Comparison of ENCODE assay signal across 8 mouse cellular contexts in the genomic region with DNA sequence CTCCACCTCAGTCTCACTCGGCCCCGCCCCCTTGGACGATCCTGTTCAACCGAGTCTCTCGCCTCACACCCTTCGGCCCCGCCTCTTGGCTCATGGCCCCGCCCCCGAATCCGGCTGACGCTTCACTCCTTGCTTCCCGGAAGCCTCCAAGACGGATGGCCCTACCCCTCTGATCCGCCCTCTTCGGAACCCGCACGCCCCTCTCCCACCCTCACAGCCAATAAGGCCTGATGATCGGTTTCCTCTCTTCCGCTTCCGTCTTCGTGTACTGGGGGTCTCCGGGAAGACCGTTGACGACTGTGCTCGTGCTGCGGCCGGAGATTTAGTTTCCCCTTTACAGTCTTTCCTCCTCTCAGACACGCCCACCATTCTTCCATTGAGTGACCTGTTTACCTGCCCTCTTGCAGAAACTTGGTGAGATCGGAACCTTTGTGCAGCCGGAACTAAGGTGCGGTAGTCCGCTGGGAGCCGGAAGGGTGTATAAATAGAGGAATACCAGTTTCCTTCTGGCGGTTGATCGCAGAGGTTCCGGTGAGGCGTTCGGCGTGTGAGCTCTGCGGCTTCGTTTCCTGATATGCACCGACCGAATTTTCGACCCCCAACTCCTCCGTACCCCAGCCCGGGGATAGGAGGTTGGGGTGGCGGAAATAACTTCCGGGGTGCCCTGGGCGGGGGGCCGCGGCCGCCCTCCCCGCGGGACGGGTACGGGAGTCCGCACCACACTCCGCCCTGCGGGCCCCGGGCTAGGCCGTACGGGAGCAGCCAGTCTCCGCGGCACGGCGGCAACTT. TPM values are rescaled to one million over a fixed set of nuclear protein-coding genes. Genes with fewer than 3 reads are reported as not detected.
DNase-seq lines count a peak whose midpoint lies in the region; ATAC-seq and TF ChIP-seq lines count a peak whose summit lies in the region.

A gene (plus strand): TSS at position 282 of the 789 bp plus-strand sequence.
A gene (minus strand): TSS at position 643 of the 789 bp plus-strand sequence.

- no peaks in the 10 kb centered on the region for H3K27me3 ChIP-seq in heart, embryonic 12.5 days (replicated peaks)
- no peaks in the 10 kb centered on the region for H3K27me3 ChIP-seq in kidney, postnatal 0 days (ENCODE audit: insufficient read depth, low read length)
- no peaks in the 10 kb centered on the region for H3K27me3 ChIP-seq in liver, embryonic 11.5 days (replicated peaks; ENCODE audit: control insufficient read depth, insufficient read depth, low read length)
- no peaks in the 10 kb centered on the region for H3K27me3 ChIP-seq in stomach, embryonic 14.5 days (ENCODE audit: control insufficient read depth, insufficient read depth, low read length)

- peaks cover 3% of the 10 kb centered on the region; the same call in 1 of the 2 replicates for H3K36me3 ChIP-seq in heart, embryonic 12.5 days
- no peaks in the 10 kb centered on the region for H3K36me3 ChIP-seq in kidney, postnatal 0 days (ENCODE audit: insufficient read depth, low read length)
- no peaks in the 10 kb centered on the region for H3K36me3 ChIP-seq in liver, embryonic 11.5 days (ENCODE audit: control insufficient read depth, insufficient read depth, low read length)
- no peaks in the 10 kb centered on the region; the same call in none of the 2 replicates for H3K36me3 ChIP-seq in stomach, embryonic 14.5 days (ENCODE audit: control insufficient read depth, insufficient read depth, low read length)

- peak within 1 kb of the TSS; percentile 90 for H3K4me3 ChIP-seq in heart, embryonic 12.5 days
- H3K4me3 ChIP-seq in kidney, postnatal 0 days (replicated peaks; ENCODE audit: low read depth, low read length), result peak within 1 kb of the TSS; percentile 87
- H3K4me3 ChIP-seq in liver, embryonic 11.5 days (ENCODE audit: low read depth, low read length), result peak within 1 kb of the TSS; percentile 83
- peak within 1 kb of the TSS; percentile 82 for H3K4me3 ChIP-seq in stomach, embryonic 14.5 days (ENCODE audit: low read depth, low read length)

- ATAC-seq in erythroid progenitor cell, adult 5-6 weeks (replicated peaks; ENCODE audit: low FRiP score, poor library complexity, severe bottlenecking), result peak; percentile 94
- ATAC-seq in heart, embryonic 12.5 days (ENCODE audit: insufficient number of reproducible peaks, low FRiP score), result peak; percentile 98
- peak; percentile 99 for ATAC-seq in kidney, postnatal 0 days (replicated peaks; ENCODE audit: low FRiP score, low read depth)
- peak; percentile 97 for ATAC-seq in liver, embryonic 11.5 days (replicated peaks; ENCODE audit: low FRiP score)
- peak; percentile 98 for ATAC-seq in stomach, embryonic 14.5 days (ENCODE audit: insufficient number of reproducible peaks, insufficient read depth, low FRiP score, low read depth)

- WGBS in heart, embryonic 12.5 days, result under 1% methylated on average over 65 of the region's 66 CpGs
- under 1% methylated on average over 65 of the region's 66 CpGs for WGBS in kidney, postnatal 0 days
- under 1% methylated on average over 65 of the region's 66 CpGs for WGBS in liver, embryonic 11.5 days
- under 1% methylated on average over 66 of the region's 66 CpGs for WGBS in stomach, embryonic 14.5 days

- no peaks in the 10 kb centered on the region for H3K9me3 ChIP-seq in heart, embryonic 12.5 days (replicated peaks)
- no peaks in the 10 kb centered on the region for H3K9me3 ChIP-seq in kidney, postnatal 0 days (replicated peaks; ENCODE audit: low read length)
- H3K9me3 ChIP-seq in liver, embryonic 11.5 days (ENCODE audit: control insufficient read depth, low read length), result no peaks in the 10 kb centered on the region
- no peaks in the 10 kb centered on the region for H3K9me3 ChIP-seq in stomach, embryonic 14.5 days (ENCODE audit: control insufficient read depth, low read depth, low read length)

- peak; percentile 100 for DNase-seq in CD4-positive helper T cell, adult 2 months (ENCODE audit: low read depth, low spot score)
- DNase-seq in brain, embryonic 18.5 days (ENCODE audit: low read depth, low spot score), result peak; percentile 99
- peak; percentile 99 for DNase-seq in kidney, postnatal 0 days (ENCODE audit: low spot score)
- peak; percentile 100 for DNase-seq in liver, embryonic 11.5 days (ENCODE audit: low spot score)
- DNase-seq in naive thymus-derived CD4-positive, alpha-beta T cell, adult 2 months (ENCODE audit: low read depth), result peak; percentile 100

- H3K4me2 ChIP-seq in heart, embryonic 12.5 days, result peak within 1 kb of the TSS; percentile 74
- peak within 1 kb of the TSS; percentile 75 for H3K4me2 ChIP-seq in kidney, postnatal 0 days (ENCODE audit: low read length)
- H3K4me2 ChIP-seq in liver, embryonic 11.5 days, result peak within 1 kb of the TSS; percentile 71
- peak within 1 kb of the TSS; percentile 64 for H3K4me2 ChIP-seq in stomach, embryonic 14.5 days (replicated peaks; ENCODE audit: low read depth, low read length)

- no peak for TF ChIP-seq CTCF in kidney, postnatal 0 days (IDR thresholded peaks at IDR 0.05; ENCODE audit: low read depth)

- H3K27ac ChIP-seq in heart, embryonic 12.5 days (ENCODE audit: poor library complexity, severe bottlenecking), result peak within 1 kb of the TSS; percentile 91
- peak within 1 kb of the TSS; percentile 98 for H3K27ac ChIP-seq in kidney, postnatal 0 days
- peak within 1 kb of the TSS; percentile 92 for H3K27ac ChIP-seq in liver, embryonic 11.5 days (ENCODE audit: low read depth, low read length)
- H3K27ac ChIP-seq in stomach, embryonic 14.5 days (ENCODE audit: low read length), result peak within 1 kb of the TSS; percentile 94

- H3K9ac ChIP-seq in heart, embryonic 12.5 days, result peak within 1 kb of the TSS; percentile 94
- peak within 1 kb of the TSS; percentile 96 for H3K9ac ChIP-seq in kidney, postnatal 0 days (ENCODE audit: low read depth, low read length)
- H3K9ac ChIP-seq in liver, embryonic 11.5 days (ENCODE audit: low read depth, low read length), result peak within 1 kb of the TSS; percentile 95
- peak within 1 kb of the TSS; percentile 87 for H3K9ac ChIP-seq in stomach, embryonic 14.5 days (replicated peaks; ENCODE audit: low read depth, low read length)

- peaks cover 7% of the 10 kb centered on the region for H3K4me1 ChIP-seq in heart, embryonic 12.5 days (replicated peaks)
- H3K4me1 ChIP-seq in kidney, postnatal 0 days (replicated peaks; ENCODE audit: insufficient read depth, low read length), result no peaks in the 10 kb centered on the region
- peaks cover 4% of the 10 kb centered on the region; the same call in 1 of the 2 replicates for H3K4me1 ChIP-seq in liver, embryonic 11.5 days (replicated peaks; ENCODE audit: control insufficient read depth, insufficient read depth, low read length)
- H3K4me1 ChIP-seq in stomach, embryonic 14.5 days (ENCODE audit: control insufficient read depth, insufficient read depth, low read length), result 0 out of 2 replicates have a peak, but pooled peaks cover 5% of the 10 kb centered on the region

RNA-seq across cellular contexts. Expression of the first gene that starts in this region (rescaled TPM):
- 42.9 and 43.6 TPM in 2 replicates for total RNA-seq in erythroid progenitor cell, adult 5-6 weeks (2015; ENCODE audit: low replicate concordance)
- 17.2 and 27.5 TPM in 2 replicates for total RNA-seq in erythroid progenitor cell, adult 5-6 weeks (2017; ENCODE audit: low replicate concordance)
- 35.5 and 36.4 TPM in 2 replicates for polyA plus RNA-seq in heart, embryonic 12.5 days (2016; fragmentation: Nextera tagmentation; extraction: Ambion mirVana)
- polyA plus RNA-seq in kidney, postnatal 0 days (2015; fragmentation: Nextera tagmentation; extraction: Ambion mirVana), result 52.7 and 58.7 TPM in 2 replicates
- 55.7 and 63.6 TPM in 2 replicates for polyA plus RNA-seq in liver, embryonic 11.5 days (2014; fragmentation: Nextera tagmentation; extraction: Ambion mirVana)
- 61.0 and 61.3 TPM in 2 replicates for polyA plus RNA-seq in stomach, embryonic 14.5 days (2014; fragmentation: Nextera tagmentation; extraction: Ambion mirVana)

RNA-seq across cellular contexts. Expression of the second gene that starts in this region (rescaled TPM):
- 2.2 TPM in 1 of 2 replicates, not detected in the other for total RNA-seq in erythroid progenitor cell, adult 5-6 weeks (2015; ENCODE audit: low replicate concordance)
- total RNA-seq in erythroid progenitor cell, adult 5-6 weeks (2017; ENCODE audit: low replicate concordance), result not detected in 2 replicates
- polyA plus RNA-seq in heart, embryonic 12.5 days (2016; fragmentation: Nextera tagmentation; extraction: Ambion mirVana), result 4.8 and 4.9 TPM in 2 replicates
- polyA plus RNA-seq in kidney, postnatal 0 days (2015; fragmentation: Nextera tagmentation; extraction: Ambion mirVana), result 33.1 and 35.4 TPM in 2 replicates
- 2.6 and 2.8 TPM in 2 replicates for polyA plus RNA-seq in liver, embryonic 11.5 days (2014; fragmentation: Nextera tagmentation; extraction: Ambion mirVana)
- 4.7 and 5.9 TPM in 2 replicates for polyA plus RNA-seq in stomach, embryonic 14.5 days (2014; fragmentation: Nextera tagmentation; extraction: Ambion mirVana)

Comparison
In these comparisons a context has a peak if more than half of its experiments do, and no peak if none do; other contexts are left out.
1. Peak in every context shown above with its lines: DNase-seq, ATAC-seq, H3K4me3 ChIP-seq and H3K27ac ChIP-seq.